Mouse (Mus musculus): ENCODE measurements at regions not wholly inside any gene's neighbourhood (a gene's known extent, or its start where the extent isn't known, plus 50 kb on each side); places are given as distances from the start of the nearest gene placed in this dataset.
A peak's percentile ranks its signal among the peaks of the same experiment; 100 is the strongest.

- no peak for DNase-seq
Measured at GRCm38 (mm10) chr3:130977921-130978700, 132.2 kb upstream of the Lef1 start.

DNA sequence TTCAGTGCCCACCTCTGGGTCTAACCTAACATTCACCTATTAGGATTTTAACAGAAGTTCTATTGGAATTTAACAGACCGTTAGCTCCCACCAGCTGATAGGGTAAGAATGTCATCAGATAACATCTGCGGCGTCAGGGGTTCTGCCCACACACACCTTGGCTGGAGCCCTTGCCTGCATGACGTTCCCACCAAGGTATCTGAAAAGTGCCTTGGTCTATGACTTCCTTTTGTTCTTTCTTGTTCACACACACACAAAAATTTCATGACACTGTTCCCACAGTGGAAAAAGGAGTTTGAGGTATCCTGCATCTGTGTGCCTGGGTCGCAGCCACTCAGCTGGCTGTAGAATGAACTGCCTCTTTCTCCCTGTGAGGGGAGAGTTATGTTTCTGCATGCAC lies 134.1 kb upstream of the Lef1 start:
- DNase-seq: no peak

DNA sequence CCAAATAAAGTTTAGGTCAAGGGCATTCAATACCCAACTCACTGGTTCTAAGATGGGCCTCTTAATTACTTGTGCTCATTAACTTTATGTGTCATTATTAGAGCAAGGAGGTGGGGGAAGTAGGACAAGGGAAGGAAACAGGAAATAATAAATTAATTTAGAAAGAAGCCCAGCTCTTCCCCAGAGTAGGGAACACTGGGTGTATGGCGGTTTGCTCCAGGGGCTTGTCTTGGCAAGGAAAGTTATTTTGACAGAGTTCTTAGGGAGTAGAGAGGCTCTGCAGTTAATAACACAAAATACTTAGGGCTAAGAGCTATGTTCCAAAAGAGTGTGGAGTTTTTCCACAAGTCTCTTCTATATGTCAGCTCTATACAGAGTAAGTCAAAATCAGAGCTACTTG lies 135.0 kb upstream of the Lef1 start:
- DNase-seq: no peak

- DNase-seq: peak in 1 of 2 experiments; percentile 30
Measured at GRCm38 (mm10) chr3:130972126-130972525, 138.1 kb upstream of the Lef1 start.

DNA sequence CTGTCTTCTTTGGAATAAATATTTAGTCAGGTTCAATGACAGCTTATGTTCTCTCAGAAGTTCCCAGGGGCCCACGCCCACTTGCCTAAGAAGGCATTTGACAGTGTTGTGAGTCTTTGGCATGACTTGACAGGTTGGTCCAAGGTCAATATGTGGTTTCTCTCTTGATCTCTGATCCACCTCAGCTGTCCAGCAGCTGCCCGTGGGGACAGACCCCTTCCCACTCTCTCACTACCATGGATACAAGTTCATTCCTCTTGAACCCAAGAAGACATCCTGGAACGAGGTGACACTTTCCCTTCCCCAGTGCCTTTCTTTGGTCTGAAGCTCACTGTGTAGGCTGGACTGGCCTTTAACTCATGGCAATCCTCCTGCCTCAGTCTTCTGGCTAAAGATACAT lies 145.0 kb upstream of the Lef1 start:
- no peak for DNase-seq

DNA sequence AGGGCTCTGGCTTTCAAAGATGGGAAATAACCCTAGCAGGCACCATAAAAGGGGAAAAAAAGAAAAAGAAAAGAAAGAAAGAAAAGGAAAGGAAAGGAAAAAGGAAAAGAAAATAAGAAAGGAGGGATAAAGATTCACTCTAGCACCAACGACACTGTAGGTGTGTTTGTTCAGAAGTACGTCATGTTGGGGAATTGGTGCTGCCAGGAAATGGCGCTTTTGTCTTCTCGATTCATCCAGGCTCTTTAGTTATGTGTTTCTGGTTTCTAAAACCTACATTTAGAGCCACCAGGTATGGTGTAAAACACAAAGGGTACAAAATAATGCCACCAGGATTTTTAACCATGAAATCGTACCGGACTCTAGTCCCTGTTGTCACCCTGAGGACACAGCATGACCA lies 146.2 kb upstream of the Lef1 start:
- no peak for DNase-seq

DNA sequence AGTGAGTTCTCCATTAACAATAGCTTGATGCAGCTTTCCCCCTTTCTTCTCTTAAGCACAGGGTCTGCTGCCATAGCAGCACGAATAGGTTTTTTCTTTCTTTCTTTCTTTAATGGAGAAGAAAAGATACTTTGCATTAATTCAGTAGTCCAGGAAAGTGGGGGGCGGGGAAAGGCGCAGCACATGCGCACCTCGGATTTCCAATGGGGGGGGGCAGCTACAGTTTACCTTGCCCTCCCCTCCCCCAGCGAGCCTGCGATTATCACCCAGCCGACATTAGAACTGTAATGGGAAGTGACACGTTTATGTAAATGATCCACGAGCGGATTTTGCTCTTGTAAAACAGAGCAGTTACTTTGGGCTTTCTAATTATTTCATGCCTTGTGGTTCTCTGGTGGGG lies 146.6 kb upstream of the Lef1 start:
- peak in 1 of 2 experiments; percentile 14 for DNase-seq

GRCm38 (mm10) chr3:130962701-130963472 lies 147.4 kb upstream of the Lef1 start:
- no peak for DNase-seq

- DNase-seq: no peak
Measured at GRCm38 (mm10) chr3:130962151-130962633, 148.1 kb upstream of the Lef1 start.

GRCm38 (mm10) chr3:130961704-130962103 lies 148.6 kb upstream of the Lef1 start:
- no peak for DNase-seq

- DNase-seq: no peak
Measured at GRCm38 (mm10) chr3:130955958-130956357, 154.3 kb upstream of the Lef1 start.

- no peak for DNase-seq
Measured at GRCm38 (mm10) chr3:130951381-130951780, 158.9 kb upstream of the Lef1 start.

- no peak for DNase-seq
Measured at GRCm38 (mm10) chr3:130950872-130951271, 159.4 kb upstream of the Lef1 start.

GRCm38 (mm10) chr3:130947880-130948279 lies 162.4 kb upstream of the Lef1 start:
- no peak for DNase-seq

DNA sequence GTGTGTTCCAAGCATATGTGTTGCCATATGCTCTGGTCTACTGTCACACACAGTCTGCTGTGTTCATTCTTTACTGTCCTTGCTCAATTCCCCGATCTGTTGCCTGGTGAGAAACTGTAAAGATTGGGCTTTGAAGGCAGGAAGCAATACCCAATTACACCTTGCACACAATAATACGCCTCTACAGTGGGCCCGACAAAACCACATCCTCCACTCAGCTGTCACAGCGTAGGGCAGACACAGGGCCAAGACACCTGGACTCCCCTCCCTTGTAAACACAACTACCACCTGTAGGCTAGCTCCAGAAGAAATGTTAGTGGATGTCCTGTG lies 163.0 kb upstream of the Lef1 start:
- DNase-seq: no peak

GRCm38 (mm10) chr3:130946576-130947276 lies 163.5 kb upstream of the Lef1 start:
- DNase-seq: no peak

DNA sequence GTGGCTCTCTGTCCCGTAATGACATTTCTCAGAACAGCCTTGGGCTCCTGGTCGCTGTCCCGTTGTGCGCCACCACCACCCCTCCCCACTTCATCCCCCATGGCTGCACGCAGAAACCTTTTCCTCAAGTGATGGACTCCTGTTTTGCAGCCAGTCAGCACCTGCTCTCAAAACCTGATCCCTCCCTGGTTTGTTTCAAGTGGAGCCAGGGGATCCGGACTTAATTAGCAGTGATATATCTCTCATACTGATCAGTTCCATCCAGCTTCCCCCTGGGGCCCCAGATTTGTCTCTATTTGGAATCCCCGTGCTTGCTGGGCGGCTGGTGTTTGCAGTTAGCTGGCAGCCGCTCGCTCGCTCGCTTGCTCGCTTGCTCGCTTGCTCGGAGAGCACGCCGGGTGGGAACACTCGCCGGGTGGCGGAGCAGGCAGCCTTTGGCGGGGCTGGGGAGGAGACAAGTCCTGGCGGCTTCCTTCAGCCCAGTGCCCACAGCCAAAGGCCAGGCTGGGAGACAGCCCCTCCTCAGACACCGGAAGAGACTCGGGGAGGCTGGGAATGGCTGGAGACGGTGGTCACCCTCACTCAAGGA lies 164.3 kb upstream of the Lef1 start:
- DNase-seq: peak; percentile 13 to 42

GRCm38 (mm10) chr3:130945396-130945795 lies 164.9 kb upstream of the Lef1 start:
- DNase-seq: no peak

- DNase-seq: no peak
Measured at GRCm38 (mm10) chr3:130944241-130944640, 166.0 kb upstream of the Lef1 start.

GRCm38 (mm10) chr3:130942947-130943630 lies 167.2 kb upstream of the Lef1 start:
- DNase-seq: no peak

DNA sequence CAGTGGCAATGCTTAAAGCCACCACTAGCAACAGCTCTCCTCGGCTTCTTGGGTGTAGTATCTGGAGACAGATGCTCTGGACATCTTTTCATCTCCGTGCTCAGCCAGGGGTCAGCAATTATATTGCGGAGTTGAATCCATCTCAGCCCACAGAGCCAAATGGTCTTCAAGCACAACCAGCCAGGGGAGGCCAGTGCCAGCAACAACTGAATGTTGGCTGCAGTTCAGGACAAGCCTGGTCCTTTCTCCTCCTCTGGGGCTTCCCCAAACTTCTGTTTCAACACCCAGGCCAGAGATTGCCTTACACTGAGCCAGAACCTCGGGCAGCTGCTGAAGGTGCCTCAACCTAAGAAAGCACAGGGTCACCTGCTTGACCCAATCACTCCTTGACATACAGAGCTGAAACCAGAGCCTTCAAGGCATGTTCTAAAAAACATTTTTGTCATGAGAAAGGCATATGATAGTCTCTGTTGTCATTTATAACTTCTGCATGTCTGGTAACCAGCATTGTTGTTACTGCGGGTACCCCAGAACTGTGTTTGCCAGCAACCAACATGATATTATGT lies 169.9 kb upstream of the Lef1 start:
- no peak for DNase-seq

- DNase-seq: no peak
Measured at GRCm38 (mm10) chr3:130936980-130937379, 173.3 kb upstream of the Lef1 start.
